Mouse (Mus musculus) gastrocnemius, adult 8-10 months (tissue): ENCODE results near the gene Timm8b. TPM values are rescaled to one million over a fixed set of nuclear protein-coding genes. Genes with fewer than 3 reads are reported as not detected.

Source experiments
- DNase-seq, 2 experiments: peaks; one replicate each; pipeline ENCODE4 v3.0.0; 2022; ENCODE audit warnings: low spot score in 2 of 2
- total RNA-seq, 4 experiments: library from RNA; stranded (reverse); gene quantifications; 2 replicates each; pipeline ENCODE4 v1.2.4; 2022

Timm8b gene
- 100 to 1,000 TPM; 197 to 232 (median 214) TPM for total RNA-seq

DNA sequence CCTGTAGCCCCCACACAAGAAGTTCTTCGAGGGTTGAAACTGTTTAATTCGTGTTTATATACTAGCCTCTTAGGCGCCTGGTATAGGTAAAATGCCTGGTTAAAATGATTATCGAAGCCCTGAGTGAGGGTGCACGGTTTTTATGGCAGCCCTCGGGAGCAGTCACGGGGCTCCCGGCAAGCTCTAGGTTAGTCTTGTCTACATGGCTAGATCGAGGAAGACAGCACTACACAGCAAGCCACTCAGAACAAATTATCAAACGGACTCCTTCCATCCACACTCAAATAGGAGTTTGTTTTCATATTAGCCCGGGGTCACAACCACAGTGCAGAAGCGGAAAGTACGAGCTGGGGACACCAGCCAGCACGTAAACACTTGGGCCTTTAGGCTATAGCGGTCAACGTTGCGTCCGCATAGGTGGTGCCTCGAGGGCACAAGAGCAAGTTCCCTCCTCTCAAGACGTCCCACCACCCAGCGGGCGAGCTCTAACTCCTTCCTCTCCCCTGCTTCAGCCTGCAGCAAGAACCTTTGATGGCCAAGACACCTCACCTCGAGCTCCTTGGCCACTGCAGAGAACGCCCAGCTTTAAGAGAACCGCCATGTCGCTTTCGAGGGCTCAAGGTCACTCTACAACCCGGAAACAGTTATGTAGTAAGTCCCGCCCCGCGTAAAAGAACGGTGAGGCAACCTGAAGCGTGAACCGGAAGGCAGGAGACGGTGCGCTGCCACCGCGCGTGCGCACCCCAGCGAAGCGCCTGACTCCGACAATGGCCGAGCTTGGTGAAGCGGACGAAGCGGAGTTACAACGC lies at the start of gene Timm8b, which contains the start of gene Sdhd:
Gene Timm8b, plus strand, starts transcription at position 722 of the 809 bp plus-strand sequence.
Gene Sdhd, minus strand, starts transcription at position 624 of the 809 bp plus-strand sequence.
- DNase-seq = peak; percentile 86 to 91

DNA sequence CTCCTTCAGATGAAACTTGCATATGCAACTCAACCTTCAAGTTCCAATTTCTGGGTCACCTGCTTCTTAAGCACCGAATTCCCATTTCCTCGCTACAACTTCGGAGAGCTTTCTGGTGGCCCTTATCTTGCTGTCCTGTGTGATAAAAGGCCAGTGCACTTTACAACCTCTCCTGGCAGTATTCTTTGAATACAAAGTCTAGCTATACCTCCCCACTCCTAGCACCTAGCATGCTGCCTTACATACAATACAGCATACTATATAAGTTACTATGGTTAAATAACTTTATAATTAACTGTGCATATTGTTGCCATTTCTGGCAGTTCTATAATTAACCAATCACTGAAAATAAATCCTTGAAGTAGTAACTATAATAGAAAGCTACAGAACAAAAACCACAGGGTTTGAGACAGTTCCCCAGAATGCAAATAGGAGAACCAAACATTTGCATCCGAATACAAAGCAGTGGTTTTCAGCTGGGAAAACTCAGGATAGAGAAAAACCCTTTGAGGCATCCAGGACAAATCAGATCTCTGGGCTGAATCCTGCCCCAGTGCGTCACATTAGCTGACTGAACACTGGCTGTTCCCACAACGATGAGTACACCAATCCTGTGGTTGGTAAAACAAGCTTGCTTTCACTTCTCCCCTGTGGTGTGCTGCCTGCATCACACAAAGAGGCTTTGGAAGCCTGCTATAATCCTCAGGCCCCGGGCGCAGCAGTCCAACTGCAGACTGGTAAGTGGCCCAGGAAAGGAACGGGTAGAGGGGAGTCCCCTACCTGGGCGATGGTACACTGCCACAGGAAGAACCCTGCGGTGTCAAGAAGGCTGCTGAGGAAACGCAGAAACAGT lies 49.2 kb upstream of the Timm8b start, which contains the start of gene Il18:
Gene Il18, plus strand, starts transcription at position 587 of the 853 bp plus-strand sequence.
- no peak for DNase-seq

DNA sequence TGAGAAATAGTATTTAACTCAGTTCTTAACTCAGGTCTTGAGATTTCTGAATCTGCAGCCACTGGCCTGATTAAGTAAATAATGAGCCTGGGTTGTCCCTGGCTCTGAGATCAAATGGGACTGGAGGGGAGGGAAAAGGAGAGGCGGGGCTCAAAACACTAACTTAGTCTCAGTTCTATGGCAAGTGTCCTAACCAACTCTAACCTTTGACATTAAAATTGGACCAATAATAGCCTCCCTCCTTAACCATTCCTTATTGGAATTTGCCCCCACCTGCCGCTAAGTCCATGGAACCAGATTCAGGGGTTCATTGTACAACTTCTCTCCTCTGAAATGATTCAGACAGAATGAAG lies 48.6 kb upstream of the Timm8b start, which contains the start of gene Bco2:
Gene Bco2, minus strand, starts transcription at position 88 of the 353 bp plus-strand sequence.
- DNase-seq = no peak

DNA sequence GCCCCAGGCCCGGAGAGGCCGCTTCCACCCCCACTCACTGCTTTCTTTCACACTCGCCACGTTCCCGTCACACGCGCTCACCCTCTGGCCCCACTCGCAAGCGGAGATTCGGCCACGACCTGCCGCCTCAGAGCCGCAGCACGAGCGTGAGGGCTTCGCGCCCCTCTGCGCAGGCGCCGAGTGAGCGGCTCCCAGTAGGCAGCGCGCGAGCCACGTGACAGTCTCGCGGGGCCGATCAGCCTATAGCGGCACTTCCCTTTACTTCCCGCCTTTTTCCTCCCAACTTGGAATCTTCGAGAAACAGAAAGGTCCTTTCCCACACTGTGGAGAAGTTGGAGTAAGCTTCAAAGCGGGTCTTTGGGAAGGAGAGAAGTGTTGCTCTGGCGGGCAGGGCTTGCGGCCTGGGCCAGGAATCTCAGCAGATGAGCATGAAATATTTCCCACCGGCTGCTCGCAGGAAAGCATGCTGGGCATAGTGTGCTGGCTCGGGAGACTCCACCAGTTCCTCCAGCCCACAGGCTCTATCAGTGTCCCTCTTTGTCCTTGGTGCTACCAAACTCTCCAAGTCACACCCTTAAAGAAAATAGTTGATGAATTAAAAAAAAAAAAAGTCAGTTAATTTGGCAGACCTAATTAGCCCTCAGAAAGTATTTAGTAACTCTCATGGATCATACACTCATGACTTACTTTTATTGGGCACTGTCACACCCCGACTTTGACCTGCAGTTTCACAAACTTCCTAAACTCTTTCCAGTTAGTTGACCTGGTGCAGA lies 42.4 kb upstream of the Timm8b start, which contains the start of gene Tex12:
Gene Tex12, minus strand, starts transcription at position 181 of the 773 bp plus-strand sequence.
- DNase-seq = no peak

DNA sequence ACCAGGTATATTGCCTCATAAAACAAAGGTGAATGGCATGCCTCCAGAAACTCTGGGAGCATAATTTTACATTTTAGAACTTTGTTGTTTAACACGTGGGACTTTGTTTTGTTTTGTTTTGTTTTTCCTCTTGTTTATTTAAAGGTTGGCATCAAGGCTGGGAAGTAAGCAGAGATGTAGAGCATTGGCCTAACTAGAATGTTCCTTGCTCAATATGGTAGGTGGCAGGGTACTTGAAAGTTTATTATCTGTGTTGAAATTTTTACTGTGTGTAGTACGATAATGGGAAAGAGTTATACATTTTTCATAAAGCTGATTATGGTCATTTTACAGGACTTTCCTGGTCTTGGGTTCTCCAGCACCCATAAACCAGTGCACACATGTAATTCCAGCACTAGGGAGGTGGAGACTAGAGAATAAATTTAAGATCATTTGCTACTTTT lies 41.8 kb upstream of the Timm8b start:
- DNase-seq = no peak

DNA sequence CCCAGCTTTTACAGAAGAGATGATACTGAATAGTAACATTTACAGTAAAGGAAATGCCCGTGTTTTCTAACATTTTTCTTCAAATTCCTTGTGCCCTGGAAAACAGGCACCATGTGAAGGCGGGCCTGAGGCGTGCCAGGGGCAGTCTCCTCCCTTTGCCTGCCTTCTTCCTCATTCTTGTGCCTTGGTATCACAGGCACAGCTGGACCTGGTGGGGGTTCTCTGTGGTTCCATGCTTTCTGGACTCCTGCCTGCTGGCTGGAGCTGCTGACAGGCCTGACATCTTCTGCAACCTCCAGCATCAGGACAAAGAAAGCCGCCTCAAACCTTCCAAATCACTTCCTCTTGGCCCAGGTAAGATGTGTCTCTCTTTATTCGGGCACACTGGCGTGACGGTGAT lies 38.5 kb upstream of the Timm8b start:
- no peak for DNase-seq

DNA sequence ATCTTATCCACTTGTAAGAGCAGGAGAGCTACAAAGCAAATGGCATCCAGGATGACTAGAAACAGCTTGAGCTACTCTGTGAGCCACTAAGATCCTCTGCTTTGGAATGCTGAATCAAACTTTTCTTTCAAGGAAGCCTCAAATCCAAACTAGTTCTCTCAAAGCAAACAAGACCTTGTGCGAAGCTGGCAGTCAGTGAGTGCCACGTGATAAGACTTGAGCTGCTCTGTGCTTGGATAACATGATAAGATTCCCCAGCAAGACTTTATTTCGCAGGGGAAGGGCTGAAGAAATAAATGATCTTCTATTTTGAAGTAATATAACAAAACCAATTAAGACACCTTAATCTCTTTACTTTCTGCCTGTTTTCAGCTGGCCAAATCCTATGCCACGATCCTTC lies 37.8 kb upstream of the Timm8b start:
- DNase-seq = no peak

DNA sequence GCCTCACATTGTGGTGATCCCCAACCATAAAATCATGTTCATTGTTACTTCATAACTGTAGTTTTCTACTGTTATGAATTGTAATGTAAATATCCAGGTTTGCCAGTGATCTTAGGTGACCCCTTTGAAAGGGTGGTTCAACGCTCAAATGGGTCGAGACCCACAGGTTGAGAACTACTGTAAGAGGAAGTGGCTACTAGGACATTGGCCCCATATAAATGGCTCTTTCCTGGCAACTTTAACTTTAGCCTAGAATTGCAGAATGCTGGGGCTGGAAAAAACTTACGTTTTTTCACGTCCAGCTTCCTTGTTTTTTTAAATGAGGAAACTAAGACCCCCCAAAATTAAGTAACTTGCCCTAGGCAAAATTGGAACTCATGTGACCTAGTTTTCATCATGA lies 36.3 kb upstream of the Timm8b start:
- no peak for DNase-seq

DNA sequence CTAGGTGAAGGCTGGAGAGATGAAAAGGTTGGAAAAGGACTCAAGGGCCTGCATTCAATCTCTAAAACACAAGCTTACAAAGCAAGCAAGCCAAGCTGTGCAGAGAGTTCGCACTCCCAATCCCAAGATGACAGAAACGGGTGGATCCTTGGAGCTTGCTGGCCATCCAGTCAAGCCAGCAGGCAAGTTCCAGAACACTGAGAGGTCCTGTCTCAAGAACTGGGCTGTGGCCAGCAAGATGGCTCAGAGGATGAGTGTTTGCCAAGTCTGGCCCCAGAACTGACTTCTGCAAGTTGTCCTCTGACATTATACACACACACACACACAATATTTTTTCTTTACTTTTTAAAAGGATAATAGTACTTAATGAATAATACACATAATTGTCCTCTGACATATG lies 35.8 kb upstream of the Timm8b start:
- no peak for DNase-seq

DNA sequence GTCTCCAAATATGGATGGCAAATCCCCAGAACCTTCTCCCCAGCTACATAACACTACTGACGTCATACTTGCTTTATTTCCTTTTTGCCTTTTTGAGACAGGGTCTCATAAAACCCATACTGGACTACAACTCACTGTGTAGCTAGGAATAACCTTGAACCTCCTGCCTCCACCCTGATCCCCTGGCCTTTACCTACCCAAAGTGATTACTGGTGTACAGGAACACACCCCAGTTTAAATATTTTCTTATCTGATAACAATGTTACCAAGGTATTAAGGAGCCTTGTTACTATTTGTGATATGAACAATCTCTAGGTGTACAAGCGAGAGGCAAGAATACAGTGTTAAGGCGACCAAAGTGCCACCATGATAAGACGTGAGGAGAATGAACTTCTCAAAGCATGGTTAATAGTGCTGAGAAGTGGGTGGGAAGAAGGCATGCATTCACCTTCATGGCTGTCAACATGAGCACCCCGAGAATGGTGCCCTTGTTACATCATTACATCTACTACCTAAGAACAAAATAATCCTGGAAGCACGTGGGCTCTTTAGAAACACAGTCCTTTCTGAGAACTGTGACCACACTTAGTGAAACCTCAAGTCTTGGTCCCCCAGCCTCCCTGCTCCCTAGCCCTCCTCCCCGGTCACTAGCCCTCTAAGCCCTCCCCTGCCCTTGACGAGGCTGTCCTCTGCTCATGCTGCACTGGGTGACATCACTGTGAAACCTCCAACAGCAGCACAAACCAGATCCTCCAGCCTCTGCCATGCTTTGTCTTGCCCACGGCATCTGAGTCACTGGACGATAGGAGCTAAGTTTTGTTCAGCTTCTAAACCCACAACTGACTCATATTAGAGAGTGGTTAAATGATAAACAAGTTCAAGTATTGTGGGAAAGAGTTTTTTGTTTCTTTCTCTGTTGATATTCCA lies 33.8 kb upstream of the Timm8b start:
- no peak for DNase-seq

DNA sequence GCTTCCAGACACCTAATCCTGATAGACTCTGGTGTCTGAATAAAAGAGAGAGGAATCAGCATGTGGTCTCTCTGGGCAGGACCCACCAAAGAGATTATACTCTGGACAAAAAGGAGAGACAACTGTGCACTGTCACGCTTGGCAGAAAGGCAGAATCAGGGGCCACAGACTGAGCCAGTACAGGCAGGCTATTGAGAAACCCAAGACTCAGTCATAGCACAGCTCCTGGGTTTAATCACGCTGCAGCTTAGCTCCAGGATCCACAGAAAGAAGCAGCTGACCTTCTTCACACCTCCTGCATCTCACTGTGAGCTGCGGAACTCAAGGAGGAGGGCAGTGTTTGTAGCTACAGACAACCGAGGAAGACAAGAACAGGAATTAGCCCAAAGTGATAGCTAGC lies 23.3 kb upstream of the Timm8b start:
- DNase-seq = no peak

DNA sequence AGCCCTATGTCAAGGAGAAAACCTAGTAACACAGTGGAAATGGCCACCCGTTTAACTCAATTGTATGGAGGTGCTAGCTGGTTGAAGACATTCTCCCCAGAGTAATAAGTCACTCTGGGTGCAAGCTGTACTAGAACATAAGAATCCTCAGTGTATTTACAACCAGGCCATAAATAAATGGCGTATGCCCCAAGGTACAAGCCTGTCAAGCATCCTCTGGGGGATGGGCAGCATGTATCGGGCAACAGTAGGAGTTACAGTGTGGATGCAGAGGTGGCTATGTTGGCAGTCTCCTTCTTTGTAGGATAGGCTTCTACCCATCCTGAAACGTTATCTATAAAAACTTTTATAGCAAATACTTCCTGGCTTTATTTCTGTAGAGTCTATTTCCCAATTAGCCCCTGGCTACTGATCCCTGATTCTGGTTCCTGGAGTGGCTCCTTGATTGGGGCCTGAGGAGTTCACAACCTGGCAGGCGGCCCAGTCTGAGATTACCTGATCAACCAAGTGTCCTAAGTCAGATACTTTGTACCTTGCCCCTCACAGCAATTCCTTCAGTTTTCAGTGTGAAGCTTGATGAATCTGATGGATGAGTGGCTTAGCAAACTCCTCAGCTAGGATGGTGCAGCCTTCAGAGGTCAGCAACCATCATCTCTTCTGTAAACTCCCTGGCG lies 18.4 kb upstream of the Timm8b start:
- DNase-seq = no peak

DNA sequence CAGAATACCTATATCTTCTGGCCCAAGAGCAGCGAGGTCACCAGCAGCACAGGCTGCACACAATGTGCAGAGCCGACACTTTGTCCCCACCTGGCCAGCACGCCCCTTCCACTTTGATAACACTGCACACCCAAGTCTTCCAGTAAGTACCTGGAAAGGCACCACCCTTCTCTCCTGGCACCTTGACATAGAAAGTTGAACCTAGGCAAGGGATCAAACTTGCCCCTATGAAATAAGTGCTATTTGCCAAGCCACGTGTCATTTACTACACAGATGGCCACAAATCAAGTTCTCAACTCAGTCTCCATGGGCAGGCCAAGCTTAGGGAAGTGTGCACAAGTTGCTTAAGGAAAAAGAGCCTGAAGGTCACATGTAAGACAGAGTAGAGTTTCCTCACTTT lies 16.8 kb upstream of the Timm8b start:
- DNase-seq = no peak

DNA sequence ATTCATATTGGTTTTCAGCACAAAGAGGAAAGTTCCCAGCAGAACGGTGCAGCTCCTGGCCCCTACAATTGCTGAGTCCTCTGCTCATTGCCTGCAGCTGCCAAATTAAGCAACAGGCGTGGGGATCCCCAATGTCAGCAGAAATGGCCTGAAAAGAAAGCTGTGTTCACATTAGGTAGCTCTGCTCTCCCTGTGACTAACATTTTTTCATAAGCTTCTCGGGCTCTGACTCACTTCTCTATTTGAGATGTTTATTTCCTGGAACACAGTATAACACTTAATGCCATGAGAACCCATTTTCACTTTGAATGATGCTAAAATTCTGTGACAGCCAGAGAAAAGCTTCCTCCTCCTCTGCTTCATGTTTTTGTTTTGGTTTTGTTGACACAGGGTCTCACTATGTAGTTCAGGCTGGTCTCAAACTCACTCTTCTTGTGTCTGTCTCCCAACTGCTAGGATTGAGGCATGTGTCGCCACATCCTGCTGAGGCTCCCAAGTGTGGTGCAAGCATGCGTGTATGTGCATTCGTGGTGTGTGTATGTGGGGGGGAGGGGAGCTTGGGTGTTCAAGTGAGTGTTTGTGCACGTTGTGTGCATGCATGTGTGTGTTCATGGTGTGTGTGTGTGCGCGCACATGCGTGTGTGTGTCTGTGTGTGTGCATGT lies 12.7 kb upstream of the Timm8b start:
- no peak for DNase-seq

DNA sequence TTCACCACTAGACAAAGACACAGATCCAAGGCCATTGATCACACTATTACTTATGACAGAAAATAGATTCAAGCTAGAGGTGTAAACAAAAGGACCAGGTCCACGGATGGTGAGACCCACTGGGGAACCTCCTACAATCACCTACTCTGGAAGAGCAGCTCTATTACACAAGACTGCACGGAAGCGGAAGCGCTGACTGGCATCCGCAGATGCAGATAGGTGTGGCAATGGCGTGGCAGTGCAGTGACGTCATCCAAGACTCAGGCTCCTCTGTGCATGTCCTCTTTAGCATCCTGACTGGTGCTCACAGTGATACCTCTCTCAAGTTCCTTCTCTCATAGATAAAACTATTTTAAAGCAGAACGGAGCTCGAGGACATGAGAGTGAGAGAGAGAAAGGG lies 10.8 kb upstream of the Timm8b start:
- no peak for DNase-seq

DNA sequence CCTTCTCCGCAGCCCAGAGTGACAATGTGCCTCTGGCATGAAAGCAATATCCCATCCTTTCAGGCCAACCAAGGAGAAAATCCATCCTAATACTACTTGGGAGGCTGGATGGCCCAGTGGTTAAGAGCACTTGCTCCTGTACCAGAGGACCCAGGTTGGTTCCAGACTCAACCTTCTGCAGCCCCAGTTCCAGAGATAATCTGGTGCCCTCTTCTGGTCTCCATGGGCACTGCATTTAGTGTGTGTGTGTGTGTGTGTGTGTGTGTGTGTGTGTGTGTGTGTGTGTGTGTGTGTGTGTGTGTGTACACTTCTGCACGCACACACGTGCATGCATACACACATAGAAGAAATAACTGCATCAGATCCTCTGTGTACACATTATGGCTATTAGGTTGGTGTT lies 10.2 kb upstream of the Timm8b start:
- DNase-seq = no peak

DNA sequence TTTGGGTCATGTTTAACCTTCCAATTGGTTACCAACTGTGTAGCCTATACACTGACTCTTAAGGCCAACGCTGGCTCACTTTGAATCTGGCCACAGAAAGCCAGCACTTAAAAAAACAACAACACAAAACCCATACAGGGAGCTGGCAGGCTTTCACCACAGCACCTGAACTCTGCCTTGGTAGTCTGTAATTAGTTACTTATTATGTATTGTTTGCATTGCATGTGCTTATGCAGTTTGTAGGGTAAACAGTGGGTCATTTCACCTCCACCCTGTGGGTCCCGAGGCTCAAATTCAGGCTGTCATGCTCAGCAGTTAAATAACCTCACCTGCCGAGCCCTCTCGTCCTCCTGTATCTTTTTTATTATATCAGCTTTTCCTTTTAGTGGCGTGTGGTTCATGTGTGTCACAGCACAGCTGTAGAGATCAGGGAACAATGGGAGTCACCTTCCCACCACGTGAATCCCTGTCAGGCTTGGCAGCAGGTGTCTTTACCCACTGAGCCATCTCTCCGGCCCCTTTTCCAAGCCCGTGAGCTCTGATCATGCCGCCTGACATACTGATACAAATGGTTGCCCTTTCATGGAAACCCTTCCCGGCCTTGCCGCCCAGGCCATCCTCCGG lies 8.8 kb upstream of the Timm8b start:
- DNase-seq = no peak

DNA sequence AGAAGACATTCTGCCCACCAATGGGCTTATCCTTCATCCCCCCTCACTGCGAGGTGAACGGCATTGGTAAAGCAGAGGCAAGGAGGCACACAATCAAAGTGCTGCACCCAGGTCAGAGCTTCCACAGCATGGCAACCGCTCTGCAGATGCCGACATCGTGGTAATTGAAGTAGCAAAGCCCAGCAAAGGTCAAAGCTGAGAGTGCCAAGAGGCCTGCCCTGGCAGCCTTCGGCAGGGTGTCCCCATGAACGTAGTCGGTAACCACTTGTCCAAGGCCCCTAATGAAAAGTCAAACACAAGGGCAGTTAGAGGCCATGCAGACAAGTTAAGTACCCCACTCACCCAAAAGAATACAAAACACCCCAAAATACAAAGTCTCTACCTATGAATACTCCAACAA lies 6.7 kb upstream of the Timm8b start:
- DNase-seq = peak; percentile 34 to 64

DNA sequence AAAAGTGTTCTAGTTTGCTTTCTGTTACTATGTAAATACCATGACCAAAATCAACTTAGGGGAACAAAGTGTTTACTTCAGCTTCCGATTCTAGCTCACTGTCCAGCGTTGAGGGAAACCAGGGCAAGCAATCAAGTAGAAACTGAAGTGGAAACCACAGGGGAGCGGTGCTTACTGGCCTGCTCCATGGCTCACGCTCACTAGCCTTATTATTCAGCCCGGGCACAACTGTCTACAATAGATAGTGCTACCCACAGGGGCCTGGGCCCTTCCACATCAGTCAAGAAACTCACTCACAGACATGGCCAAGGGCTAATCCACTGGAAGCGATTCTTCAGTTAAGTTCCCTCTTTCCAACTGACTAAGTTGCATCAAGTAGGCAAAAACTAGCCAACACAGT lies 2.2 kb upstream of the Timm8b start:
- no peak for DNase-seq
